Mouse (Mus musculus): ENCODE results near the gene March6.

DNA sequence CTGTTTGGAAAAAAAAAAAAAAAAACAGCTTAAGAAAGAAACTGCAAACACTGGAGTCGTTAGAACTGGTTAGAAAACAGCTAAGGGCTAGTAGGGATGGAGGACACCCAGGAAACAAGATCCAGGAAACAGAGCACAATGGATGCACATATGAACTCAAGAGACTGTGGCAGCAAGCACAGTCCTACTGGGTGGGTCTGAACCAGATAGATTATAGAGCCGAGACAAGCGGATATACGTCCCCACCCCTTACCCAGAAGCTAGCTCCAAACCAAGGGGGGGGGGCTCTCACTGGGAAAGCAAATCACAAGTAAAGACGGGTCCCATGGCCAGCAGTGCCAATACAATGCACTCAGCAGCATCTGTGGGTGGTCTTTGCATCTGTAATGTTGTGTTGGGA is 11.9 kb downstream of the March6 start:
- TF ChIP-seq POLR2A (IDR thresholded peaks at IDR 0.05; ENCODE audit: control insufficient read depth, extremely low read depth, insufficient read depth, low read length, poor library complexity) (no peak), CTCF (IDR thresholded peaks at IDR 0.05; ENCODE audit: borderline replicate concordance, control insufficient read depth, extremely low read depth, insufficient read depth, low read length, poor library complexity) (no peak)
